Mouse (Mus musculus): ENCODE results near the gene Adgrl3. TPM values are rescaled to one million over a fixed set of nuclear protein-coding genes. Genes with fewer than 3 reads are reported as not detected.

Gene Adgrl3
- polyA plus RNA-seq, 1 experiment from 2014 or later, result 11.9 TPM

- H3K4me3 ChIP-seq, result no peak overlapping the region
- H3K4me1 ChIP-seq, result no peaks in the 10 kb centered on the region
- H3K27ac ChIP-seq (replicated peaks), result no peak overlapping the region
- no peaks in the 10 kb centered on the region for H3K27me3 ChIP-seq (replicated peaks; ENCODE audit: low read depth, poor library complexity, severe bottlenecking)
- no peak for DNase-seq (ENCODE audit: low spot score)
- H3K9me3 ChIP-seq, result no peaks in the 10 kb centered on the region
- H3K36me3 ChIP-seq (replicated peaks), result no peaks in the 10 kb centered on the region
- WGBS, result 89% methylated on average over 5 of the region's 5 CpGs
These were observed 63.9 kb downstream of the Adgrl3 start for GRCm38 (mm10) chr5:81083698-81084360.

GRCm38 (mm10) chr5:81085152-81085551, 65.2 kb downstream of the Adgrl3 start:
- no peaks in the 10 kb centered on the region for H3K4me1 ChIP-seq
- no peaks in the 10 kb centered on the region for H3K27me3 ChIP-seq (replicated peaks; ENCODE audit: low read depth, poor library complexity, severe bottlenecking)
- no peaks in the 10 kb centered on the region for H3K36me3 ChIP-seq (replicated peaks)
- H3K4me3 ChIP-seq, result no peak overlapping the region
- no peak overlapping the region for H3K27ac ChIP-seq (replicated peaks)
- no peak for DNase-seq (ENCODE audit: low spot score)
- H3K9me3 ChIP-seq, result no peaks in the 10 kb centered on the region
- WGBS, result 84% methylated on average over 4 of the region's 4 CpGs

GRCm38 (mm10) chr5:81088667-81089066, 68.7 kb downstream of the Adgrl3 start:
- H3K27me3 ChIP-seq (replicated peaks; ENCODE audit: low read depth, poor library complexity, severe bottlenecking), result no peaks in the 10 kb centered on the region
- no peaks in the 10 kb centered on the region for H3K36me3 ChIP-seq (replicated peaks)
- no peak for DNase-seq (ENCODE audit: low spot score)
- no peak overlapping the region for H3K4me3 ChIP-seq
- no peaks in the 10 kb centered on the region for H3K9me3 ChIP-seq
- no peaks in the 10 kb centered on the region for H3K4me1 ChIP-seq
- WGBS, result 77% methylated on average over 2 of the region's 2 CpGs
- no peak overlapping the region for H3K27ac ChIP-seq (replicated peaks)

- no peaks in the 10 kb centered on the region for H3K9me3 ChIP-seq
- no peak overlapping the region for H3K4me3 ChIP-seq
- H3K27ac ChIP-seq (replicated peaks), result no peak overlapping the region
- H3K27me3 ChIP-seq (replicated peaks; ENCODE audit: low read depth, poor library complexity, severe bottlenecking), result no peaks in the 10 kb centered on the region
- peak; percentile 9 for DNase-seq (ENCODE audit: low spot score)
- peaks cover 7% of the 10 kb centered on the region; the same call in 1 of the 2 replicates for H3K4me1 ChIP-seq
- WGBS, result 59% methylated on average over 3 of the region's 3 CpGs
- no peaks in the 10 kb centered on the region for H3K36me3 ChIP-seq (replicated peaks)
These were observed 74.7 kb downstream of the Adgrl3 start for GRCm38 (mm10) chr5:81094618-81095017.

GRCm38 (mm10) chr5:81097131-81097530, 77.2 kb downstream of the Adgrl3 start:
- Histone ChIP-seq H3K4me3 (no peak overlapping the region), H3K9me3 (no peaks in the 10 kb centered on the region), H3K36me3 (replicated peaks) (no peaks in the 10 kb centered on the region), H3K27ac (replicated peaks) (no peak overlapping the region), H3K27me3 (replicated peaks; ENCODE audit: low read depth, poor library complexity, severe bottlenecking) (no peaks in the 10 kb centered on the region), H3K4me1 (peaks cover 7% of the 10 kb centered on the region; the same call in 1 of the 2 replicates)
- WGBS, result 94% methylated on average over 4 of the region's 4 CpGs
- DNase-seq (ENCODE audit: low spot score), result no peak

GRCm38 (mm10) chr5:81107431-81107830, 87.5 kb downstream of the Adgrl3 start:
- Histone ChIP-seq H3K9me3 (no peaks in the 10 kb centered on the region), H3K27ac (replicated peaks) (no peak overlapping the region), H3K4me1 (no peaks in the 10 kb centered on the region), H3K4me3 (no peak overlapping the region), H3K36me3 (replicated peaks) (no peaks in the 10 kb centered on the region), H3K27me3 (replicated peaks; ENCODE audit: low read depth, poor library complexity, severe bottlenecking) (no peaks in the 10 kb centered on the region)
- WGBS, result 78% methylated on average over 1 of the region's 1 CpGs
- DNase-seq (ENCODE audit: low spot score), result no peak

- WGBS, result 75% methylated on average over 4 of the region's 4 CpGs
- DNase-seq (ENCODE audit: low spot score), result no peak
These were observed 104.5 kb downstream of the Adgrl3 start for GRCm38 (mm10) chr5:81124483-81124882.

GRCm38 (mm10) chr5:81127639-81128038, 107.7 kb downstream of the Adgrl3 start:
- H3K9me3 ChIP-seq, result no peaks in the 10 kb centered on the region
- H3K27ac ChIP-seq (replicated peaks), result no peak overlapping the region
- H3K27me3 ChIP-seq (replicated peaks; ENCODE audit: low read depth, poor library complexity, severe bottlenecking), result no peaks in the 10 kb centered on the region
- 52% methylated on average over 3 of the region's 3 CpGs for WGBS
- no peak overlapping the region for H3K4me3 ChIP-seq
- no peak for DNase-seq (ENCODE audit: low spot score)
- no peaks in the 10 kb centered on the region for H3K36me3 ChIP-seq (replicated peaks)
- peaks cover 4% of the 10 kb centered on the region; the same call in 1 of the 2 replicates for H3K4me1 ChIP-seq

More at GRCm38 (mm10) chr5:81124483-81124882, 104.5 kb downstream of the Adgrl3 start:
- Histone ChIP-seq H3K4me3 (no peak overlapping the region), H3K27me3 (replicated peaks; ENCODE audit: low read depth, poor library complexity, severe bottlenecking) (no peaks in the 10 kb centered on the region), H3K36me3 (replicated peaks) (no peaks in the 10 kb centered on the region), H3K27ac (replicated peaks) (no peak overlapping the region), H3K4me1 (peaks cover 4% of the 10 kb centered on the region; the same call in 1 of the 2 replicates), H3K9me3 (no peaks in the 10 kb centered on the region)

- no peaks in the 10 kb centered on the region for H3K9me3 ChIP-seq
- 90% methylated on average over 1 of the region's 1 CpGs for WGBS
These were observed 116.5 kb downstream of the Adgrl3 start for GRCm38 (mm10) chr5:81136394-81136793.

GRCm38 (mm10) chr5:81155791-81156190, 135.9 kb downstream of the Adgrl3 start:
- no peaks in the 10 kb centered on the region for H3K36me3 ChIP-seq (replicated peaks)
- no peaks in the 10 kb centered on the region for H3K27me3 ChIP-seq (replicated peaks; ENCODE audit: low read depth, poor library complexity, severe bottlenecking)
- H3K4me3 ChIP-seq, result no peak overlapping the region
- 0 out of 2 replicates have a peak, but pooled peaks cover 4% of the 10 kb centered on the region for H3K4me1 ChIP-seq
- no peak for DNase-seq (ENCODE audit: low spot score)
- H3K9me3 ChIP-seq, result no peaks in the 10 kb centered on the region
- no peak overlapping the region for H3K27ac ChIP-seq (replicated peaks)
- WGBS, result 67% methylated on average over 12 of the region's 12 CpGs

More at GRCm38 (mm10) chr5:81136394-81136793, 116.5 kb downstream of the Adgrl3 start:
- DNase-seq (ENCODE audit: low spot score), result no peak
- H3K27ac ChIP-seq (replicated peaks), result no peak overlapping the region
- H3K4me1 ChIP-seq, result no peaks in the 10 kb centered on the region
- H3K4me3 ChIP-seq, result no peak overlapping the region
- no peaks in the 10 kb centered on the region for H3K36me3 ChIP-seq (replicated peaks)
- H3K27me3 ChIP-seq (replicated peaks; ENCODE audit: low read depth, poor library complexity, severe bottlenecking), result no peaks in the 10 kb centered on the region

GRCm38 (mm10) chr5:81156281-81156680, 136.3 kb downstream of the Adgrl3 start:
- H3K27ac ChIP-seq (replicated peaks), result no peak overlapping the region
- 35% methylated on average over 2 of the region's 2 CpGs for WGBS

GRCm38 (mm10) chr5:81156796-81157195, 136.9 kb downstream of the Adgrl3 start:
- Histone ChIP-seq H3K27ac (replicated peaks) (no peak overlapping the region), H3K36me3 (replicated peaks) (no peaks in the 10 kb centered on the region), H3K27me3 (replicated peaks; ENCODE audit: low read depth, poor library complexity, severe bottlenecking) (no peaks in the 10 kb centered on the region), H3K4me3 (no peak overlapping the region), H3K9me3 (no peaks in the 10 kb centered on the region), H3K4me1 (0 out of 2 replicates have a peak, but pooled peaks cover 4% of the 10 kb centered on the region)
- 62% methylated on average over 5 of the region's 5 CpGs for WGBS
- DNase-seq (ENCODE audit: low spot score), result no peak

More at GRCm38 (mm10) chr5:81156281-81156680, 136.3 kb downstream of the Adgrl3 start:
- no peak for DNase-seq (ENCODE audit: low spot score)
- Histone ChIP-seq H3K4me1 (0 out of 2 replicates have a peak, but pooled peaks cover 4% of the 10 kb centered on the region), H3K9me3 (no peaks in the 10 kb centered on the region), H3K36me3 (replicated peaks) (no peaks in the 10 kb centered on the region), H3K4me3 (no peak overlapping the region), H3K27me3 (replicated peaks; ENCODE audit: low read depth, poor library complexity, severe bottlenecking) (no peaks in the 10 kb centered on the region)

- H3K4me3 ChIP-seq, result no peak overlapping the region
- no peaks in the 10 kb centered on the region for H3K36me3 ChIP-seq (replicated peaks)
- WGBS, result 91% methylated on average over 12 of the region's 12 CpGs
- H3K9me3 ChIP-seq, result no peaks in the 10 kb centered on the region
- H3K4me1 ChIP-seq, result 0 out of 2 replicates have a peak, but pooled peaks cover 4% of the 10 kb centered on the region
- no peak for DNase-seq (ENCODE audit: low spot score)
- no peak overlapping the region for H3K27ac ChIP-seq (replicated peaks)
- no peaks in the 10 kb centered on the region for H3K27me3 ChIP-seq (replicated peaks; ENCODE audit: low read depth, poor library complexity, severe bottlenecking)
These were observed 139.1 kb downstream of the Adgrl3 start for GRCm38 (mm10) chr5:81159013-81159412.
